Comparison of ENCODE assay signal across 8 mouse cellular contexts in the genomic region with DNA sequence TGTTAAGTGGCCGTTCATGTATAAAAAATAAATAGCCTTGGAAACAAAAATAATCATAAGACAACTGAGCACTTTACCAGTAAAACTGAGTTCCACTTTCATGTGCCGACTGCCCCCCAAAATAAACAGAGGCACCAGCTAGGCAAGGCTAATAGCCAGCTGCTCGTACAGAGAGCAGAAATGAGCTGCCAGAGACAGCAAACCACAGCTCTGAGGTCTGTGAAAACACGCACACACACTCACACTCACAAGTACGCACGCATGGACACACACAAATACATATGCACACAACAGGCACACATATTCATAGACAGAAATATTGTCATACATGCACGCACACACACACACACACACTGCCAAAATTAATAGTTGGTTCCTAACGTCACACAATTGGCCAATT. TPM values are rescaled to one million over a fixed set of nuclear protein-coding genes. Genes with fewer than 3 reads are reported as not detected.
A peak's percentile ranks its signal among the peaks of the same experiment; 100 is the strongest.
DNase-seq lines count a peak whose midpoint lies in the region; ATAC-seq and TF ChIP-seq lines count a peak whose summit lies in the region.

No protein-coding gene starts in this region.

- peaks cover 97% of the 10 kb centered on the region for H3K79me2 ChIP-seq in macrophage (ENCODE audit: inconsistent target)

- no peak overlapping the region for H3K4me3 ChIP-seq in kidney, postnatal 0 days (replicated peaks; ENCODE audit: low read depth, low read length)
- peak overlapping the region; percentile 19; the same call in 1 of the 2 replicates for H3K4me3 ChIP-seq in heart, embryonic 16.5 days (ENCODE audit: low read length)
- H3K4me3 ChIP-seq in macrophage (ENCODE audit: inconsistent target): no peak overlapping the region; the same call in 1 of the 2 replicates

- TF ChIP-seq CTCF in kidney, postnatal 0 days (IDR thresholded peaks at IDR 0.05; ENCODE audit: low read depth): no peak

- H3K4me2 ChIP-seq in kidney, postnatal 0 days (ENCODE audit: low read length): peak overlapping the region; percentile 45
- H3K4me2 ChIP-seq in heart, embryonic 16.5 days (ENCODE audit: low read depth, low read length): peak overlapping the region; percentile 52

- WGBS in kidney, postnatal 0 days: 24% methylated on average over 8 of the region's 8 CpGs
- WGBS in heart, embryonic 16.5 days: 21% methylated on average over 8 of the region's 8 CpGs
- 7% methylated on average over 8 of the region's 8 CpGs for WGBS in macrophage (ENCODE audit: missing documents)

- H3K9me3 ChIP-seq in kidney, postnatal 0 days (replicated peaks; ENCODE audit: low read length): no peaks in the 10 kb centered on the region
- H3K9me3 ChIP-seq in heart, embryonic 16.5 days (replicated peaks; ENCODE audit: control insufficient read depth, low read length): no peaks in the 10 kb centered on the region

- H3K4me1 ChIP-seq in kidney, postnatal 0 days (replicated peaks; ENCODE audit: insufficient read depth, low read length): peaks cover 39% of the 10 kb centered on the region
- peaks cover 86% of the 10 kb centered on the region for H3K4me1 ChIP-seq in heart, embryonic 16.5 days (ENCODE audit: control insufficient read depth, insufficient read depth, low read length)

- peak overlapping the region; percentile 85 for H3K27ac ChIP-seq in kidney, postnatal 0 days
- H3K27ac ChIP-seq in heart, embryonic 16.5 days (ENCODE audit: low read length): peak overlapping the region; percentile 99
- H3K27ac ChIP-seq in macrophage: peak overlapping the region; percentile 60

- no peaks in the 10 kb centered on the region for H3K27me3 ChIP-seq in kidney, postnatal 0 days (ENCODE audit: insufficient read depth, low read length)
- no peaks in the 10 kb centered on the region for H3K27me3 ChIP-seq in heart, embryonic 16.5 days (ENCODE audit: control insufficient read depth, insufficient read depth, low read length)

- no peak for ATAC-seq in kidney, postnatal 0 days (replicated peaks; ENCODE audit: low FRiP score, low read depth)
- ATAC-seq in activated CD4-positive, CD25-positive, alpha-beta regulatory T cell, adult 4 months: peak; percentile 33
- ATAC-seq in heart, embryonic 16.5 days (replicated peaks; ENCODE audit: extremely low read depth, insufficient read depth, low FRiP score): no peak

- peak overlapping the region; percentile 45; the same call in 1 of the 2 replicates for H3K9ac ChIP-seq in kidney, postnatal 0 days (ENCODE audit: low read depth, low read length)
- peak overlapping the region; percentile 37 for H3K9ac ChIP-seq in heart, embryonic 16.5 days (ENCODE audit: low read length)

- DNase-seq in kidney, postnatal 0 days (ENCODE audit: low spot score): no peak
- DNase-seq in kidney, postnatal 25 days: no peak
- no peak for DNase-seq in layer of hippocampus, adult 11-12 months (ENCODE audit: low spot score)
- no peak for DNase-seq in adrenal gland, postnatal 14 days
- no peak for DNase-seq in adrenal gland, adult 8-10 months

- no peaks in the 10 kb centered on the region for H3K36me3 ChIP-seq in kidney, postnatal 0 days (ENCODE audit: insufficient read depth, low read length)
- H3K36me3 ChIP-seq in heart, embryonic 16.5 days (ENCODE audit: control insufficient read depth, insufficient read depth): no peaks in the 10 kb centered on the region
- no peaks in the 10 kb centered on the region for H3K36me3 ChIP-seq in macrophage (ENCODE audit: inconsistent target)

RNA-seq across cellular contexts. Expression of gene Rassf3, which starts 46.6 kb away (rescaled TPM):
- 11.9 and 12.5 TPM in 2 replicates for polyA plus RNA-seq in kidney, postnatal 0 days (2015; fragmentation: Nextera tagmentation; extraction: Ambion mirVana)
- 1 to 10 TPM; 5.7 to 7.0 TPM for polyA plus RNA-seq in activated CD4-positive, CD25-positive, alpha-beta regulatory T cell, adult 4 months (2017; shearing (Covaris generic))
- 24.1 and 24.8 TPM in 2 replicates for polyA plus RNA-seq in heart, embryonic 16.5 days (2015; fragmentation: Nextera tagmentation; extraction: Ambion mirVana)
- total RNA-seq in macrophage (2018; cell fraction: chromatin; rRNA removed): 100 to 1,000 TPM in 1 of 26 experiments, 10 to 100 TPM in 19, 1 to 10 TPM in 6; 4.9 to 154 (median 18.5) TPM
- 10 to 100 TPM; 19.5 to 87.4 (median 38.1) TPM for total RNA-seq in macrophage (2018; cell fraction: cytosol; rRNA removed)
- total RNA-seq in macrophage (2018; cell fraction: nucleus; rRNA removed): 100 to 1,000 TPM in 2 of 26 experiments, 10 to 100 TPM in 24; 14.4 to 130 (median 28.3) TPM
- 38.9 to 52.7 TPM (median 40.3 TPM) in 3 replicates for polyA plus RNA-seq in macrophage (2018)
- total RNA-seq in adrenal gland, postnatal 14 days (2021): 40.1 and 41.1 TPM in 2 replicates
- total RNA-seq in adrenal gland, adult 8-10 months (2022): 10 to 100 TPM; 36.3 to 54.6 (median 44.0) TPM
